Mouse (Mus musculus) embryo, embryonic 11 days (tissue): ENCODE measurements around the gene Gm136.

Source experiments
- DNase-seq: peaks from one replicate; pipeline ENCODE4 v3.0.0-alpha.2; 2015

Gm136 gene

GRCm38 (mm10) chr4:34707248-34707647 is 48.8 kb downstream of the Gm136 start:
- no peak for DNase-seq

DNA sequence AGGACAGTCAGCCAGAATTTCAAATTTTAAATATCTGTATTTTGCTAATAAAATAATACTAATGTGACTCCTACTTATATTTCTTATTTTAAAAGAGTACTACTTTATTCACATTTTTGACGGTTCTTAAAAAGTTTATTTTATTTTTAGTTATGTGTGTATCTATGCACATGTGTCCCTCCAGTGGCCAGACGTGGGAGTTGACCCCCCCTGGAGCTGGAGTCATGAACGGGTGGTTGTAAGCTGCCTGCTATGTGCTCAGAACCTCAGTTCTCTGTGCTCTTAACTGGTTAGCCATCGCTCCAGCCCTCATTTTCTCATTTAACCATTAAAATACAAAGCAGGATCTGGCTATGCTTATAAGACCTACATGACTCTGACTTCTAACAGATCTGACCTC is 53.0 kb downstream of the Gm136 start:
- DNase-seq = no peak

- DNase-seq = no peak
These were observed 53.8 kb downstream of the Gm136 start for GRCm38 (mm10) chr4:34702231-34702630.

GRCm38 (mm10) chr4:34701528-34701927 is 54.5 kb downstream of the Gm136 start:
- peak; percentile 76 for DNase-seq
